Mouse (Mus musculus): ENCODE data around the gene Cnep1r1. TPM values are rescaled to one million over a fixed set of nuclear protein-coding genes. Genes with fewer than 3 reads are reported as not detected.

Gene Cnep1r1
- polyA plus RNA-seq, 1 experiment from 2014 or later: 39.3 TPM

DNA sequence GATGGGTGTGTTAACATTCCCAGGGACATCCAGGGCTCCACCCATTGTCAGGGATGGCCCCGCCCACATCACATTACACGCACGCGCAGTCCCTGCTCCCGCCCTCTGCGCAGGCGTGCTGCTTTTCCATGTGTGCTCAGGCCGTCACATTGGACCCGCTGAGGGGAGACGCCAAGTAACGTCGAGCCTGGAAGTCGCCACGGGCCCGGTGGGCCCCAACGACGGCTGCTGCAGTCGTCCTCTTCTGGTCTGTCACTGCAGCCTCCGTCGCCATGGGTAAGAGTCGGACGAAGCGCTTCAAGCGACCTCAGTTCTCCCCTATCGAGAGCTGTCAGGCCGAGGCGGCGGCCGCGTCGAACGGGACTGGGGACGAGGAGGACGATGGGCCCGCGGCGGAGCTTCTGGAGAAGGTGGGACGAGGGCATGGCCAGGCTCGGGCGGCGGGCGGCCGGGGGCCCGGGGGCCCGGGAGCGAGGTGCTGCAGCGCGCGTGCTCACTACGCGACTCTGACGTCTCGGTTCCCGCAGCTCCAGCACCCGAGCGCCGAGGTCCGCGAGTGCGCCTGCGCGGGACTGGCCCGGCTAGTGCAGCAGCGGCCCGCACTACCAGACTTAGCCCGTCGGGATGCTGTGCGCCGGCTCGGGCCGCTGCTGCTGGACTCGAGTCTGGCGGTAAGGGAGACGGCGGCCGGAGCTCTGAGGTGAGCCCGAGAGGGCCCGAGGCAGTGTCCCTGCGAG, 19.3 kb downstream of the Cnep1r1 start, which contains the start of gene Heatr3:
Gene Heatr3, plus strand, starts transcription at position 108 of the 737 bp plus-strand sequence.
- H3K36me3 ChIP-seq: peaks cover 46% of the 10 kb centered on the region
- H3K9ac ChIP-seq (replicated peaks): peak within 1 kb of the TSS; percentile 92
- under 1% methylated on average over 65 of the region's 79 CpGs for WGBS
- ATAC-seq (ENCODE audit: low FRiP score): peak; percentile 98
- H3K4me2 ChIP-seq: peak within 1 kb of the TSS; percentile 65
- H3K9me3 ChIP-seq (replicated peaks): no peaks in the 10 kb centered on the region
- H3K4me1 ChIP-seq: peaks cover 21% of the 10 kb centered on the region
- H3K4me3 ChIP-seq (replicated peaks): peak within 1 kb of the TSS; percentile 85
- H3K27ac ChIP-seq (replicated peaks): peak within 1 kb of the TSS; percentile 97
- H3K27me3 ChIP-seq (replicated peaks): no peaks in the 10 kb centered on the region

DNA sequence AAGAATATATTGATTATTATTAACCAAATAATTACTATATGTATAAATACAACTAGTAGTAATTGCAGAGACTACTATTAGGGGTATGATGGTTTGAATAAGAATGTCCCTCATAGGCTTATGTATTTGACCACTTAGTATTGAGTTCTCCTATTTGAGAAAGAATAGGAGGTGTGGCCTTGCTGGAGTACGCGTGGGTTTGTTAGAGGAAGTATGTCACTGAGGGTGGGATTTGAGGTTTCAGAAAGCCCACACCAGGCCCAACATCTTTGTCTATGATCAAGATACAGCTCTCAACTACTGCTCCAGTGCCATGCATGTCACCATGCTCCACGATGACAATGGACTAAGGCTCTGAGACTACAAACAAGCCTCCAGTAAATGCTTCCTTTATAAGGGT, 20.7 kb downstream of the Cnep1r1 start:
- Histone ChIP-seq H3K9me3 (replicated peaks) (no peaks in the 10 kb centered on the region), H3K4me1 (peaks cover 21% of the 10 kb centered on the region), H3K36me3 (peaks cover 44% of the 10 kb centered on the region), H3K4me3 (replicated peaks) (no peak overlapping the region), H3K27ac (replicated peaks) (no peak overlapping the region), H3K27me3 (replicated peaks) (no peaks in the 10 kb centered on the region), H3K4me2 (peak overlapping the region; percentile 65; the same call in 1 of the 2 replicates), H3K9ac (replicated peaks) (no peak overlapping the region)
- no peak for ATAC-seq (ENCODE audit: low FRiP score)
- WGBS: 92% methylated on average over 3 of the region's 3 CpGs

DNA sequence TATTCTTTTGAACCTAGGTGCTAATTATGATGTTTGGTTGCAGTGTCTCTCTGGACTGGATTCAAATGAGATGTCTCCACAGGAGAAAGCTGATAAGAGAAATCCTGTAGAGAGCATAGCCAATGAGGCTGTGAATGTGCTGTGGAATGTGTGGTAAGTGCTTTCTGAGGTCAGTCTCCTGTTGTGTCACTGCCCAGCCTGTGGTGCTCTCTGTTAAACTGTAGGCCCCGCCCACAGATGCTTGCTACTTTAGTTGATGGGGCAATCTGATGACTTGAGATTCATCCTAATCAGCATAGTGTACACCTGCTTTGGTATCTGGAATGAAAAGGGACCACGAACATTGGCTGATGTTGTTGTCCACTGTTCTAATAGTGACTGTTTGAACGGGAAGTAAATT, 23.1 kb downstream of the Cnep1r1 start:
- H3K27ac ChIP-seq (replicated peaks): no peak overlapping the region
- H3K9ac ChIP-seq (replicated peaks): no peak overlapping the region
- H3K9me3 ChIP-seq (replicated peaks): no peaks in the 10 kb centered on the region
- H3K4me3 ChIP-seq (replicated peaks): no peak overlapping the region
- 96% methylated on average over 3 of the region's 3 CpGs for WGBS
- no peaks in the 10 kb centered on the region for H3K27me3 ChIP-seq (replicated peaks)
- H3K4me1 ChIP-seq: peaks cover 21% of the 10 kb centered on the region
- no peak for ATAC-seq (ENCODE audit: low FRiP score)
- no peak overlapping the region for H3K4me2 ChIP-seq
- H3K36me3 ChIP-seq: peaks cover 44% of the 10 kb centered on the region

DNA sequence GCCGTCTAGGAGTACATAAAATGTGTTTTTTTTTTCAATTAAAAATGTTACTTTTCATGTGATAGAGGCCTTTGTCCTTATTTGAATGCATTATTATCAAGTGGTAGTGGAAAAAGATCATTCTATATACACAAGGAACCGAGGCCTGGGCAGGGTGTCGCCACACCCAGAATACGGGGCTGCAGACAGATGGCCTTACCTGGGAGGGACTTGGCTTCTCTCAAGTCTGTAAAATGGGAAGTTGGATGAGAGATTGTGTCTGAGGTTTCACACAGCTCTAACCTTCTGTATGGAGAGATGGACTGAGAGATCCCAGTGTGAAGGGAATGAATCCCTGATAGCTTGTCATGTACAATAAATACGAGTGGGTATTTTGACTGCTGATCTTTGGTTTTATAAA, 25.5 kb downstream of the Cnep1r1 start:
- H3K4me1 ChIP-seq: peaks cover 15% of the 10 kb centered on the region
- no peaks in the 10 kb centered on the region for H3K27me3 ChIP-seq (replicated peaks)
- H3K9ac ChIP-seq (replicated peaks): no peak overlapping the region
- H3K36me3 ChIP-seq: peaks cover 65% of the 10 kb centered on the region
- no peaks in the 10 kb centered on the region for H3K9me3 ChIP-seq (replicated peaks)
- no peak overlapping the region for H3K27ac ChIP-seq (replicated peaks)
- no peak overlapping the region for H3K4me2 ChIP-seq
- no peak for ATAC-seq (ENCODE audit: low FRiP score)
- H3K4me3 ChIP-seq (replicated peaks): no peak overlapping the region
- WGBS: 93% methylated on average over 5 of the region's 5 CpGs

DNA sequence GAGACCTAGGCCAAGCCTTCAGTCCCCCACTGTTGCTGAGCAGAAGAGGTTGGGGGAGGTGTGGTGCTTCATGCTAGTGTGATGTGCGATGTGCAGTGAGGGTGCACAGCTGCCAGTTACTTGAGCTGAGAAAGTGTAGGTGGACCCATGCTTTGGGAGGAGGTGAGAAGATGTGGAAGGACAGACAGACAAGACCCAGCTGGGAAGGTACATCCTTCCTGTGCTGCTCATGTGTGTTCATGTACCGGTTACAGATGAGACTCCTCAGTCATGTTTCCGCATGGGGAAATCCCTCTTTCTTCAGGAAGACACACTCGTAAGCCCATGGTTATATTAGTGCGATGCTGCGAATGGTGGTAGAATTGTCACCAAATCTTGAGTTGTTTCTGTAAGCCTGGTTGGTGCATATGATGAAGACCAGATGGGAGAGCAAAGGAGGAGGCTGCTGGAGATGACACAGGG, 32.4 kb downstream of the Cnep1r1 start:
- Histone ChIP-seq H3K36me3 (peaks cover 75% of the 10 kb centered on the region), H3K27me3 (replicated peaks) (no peaks in the 10 kb centered on the region), H3K27ac (replicated peaks) (no peak overlapping the region), H3K4me1 (no peaks in the 10 kb centered on the region), H3K9me3 (replicated peaks) (no peaks in the 10 kb centered on the region), H3K9ac (replicated peaks) (no peak overlapping the region), H3K4me2 (no peak overlapping the region), H3K4me3 (replicated peaks) (no peak overlapping the region)
- WGBS: 99% methylated on average over 6 of the region's 6 CpGs
- no peak for ATAC-seq (ENCODE audit: low FRiP score)

DNA sequence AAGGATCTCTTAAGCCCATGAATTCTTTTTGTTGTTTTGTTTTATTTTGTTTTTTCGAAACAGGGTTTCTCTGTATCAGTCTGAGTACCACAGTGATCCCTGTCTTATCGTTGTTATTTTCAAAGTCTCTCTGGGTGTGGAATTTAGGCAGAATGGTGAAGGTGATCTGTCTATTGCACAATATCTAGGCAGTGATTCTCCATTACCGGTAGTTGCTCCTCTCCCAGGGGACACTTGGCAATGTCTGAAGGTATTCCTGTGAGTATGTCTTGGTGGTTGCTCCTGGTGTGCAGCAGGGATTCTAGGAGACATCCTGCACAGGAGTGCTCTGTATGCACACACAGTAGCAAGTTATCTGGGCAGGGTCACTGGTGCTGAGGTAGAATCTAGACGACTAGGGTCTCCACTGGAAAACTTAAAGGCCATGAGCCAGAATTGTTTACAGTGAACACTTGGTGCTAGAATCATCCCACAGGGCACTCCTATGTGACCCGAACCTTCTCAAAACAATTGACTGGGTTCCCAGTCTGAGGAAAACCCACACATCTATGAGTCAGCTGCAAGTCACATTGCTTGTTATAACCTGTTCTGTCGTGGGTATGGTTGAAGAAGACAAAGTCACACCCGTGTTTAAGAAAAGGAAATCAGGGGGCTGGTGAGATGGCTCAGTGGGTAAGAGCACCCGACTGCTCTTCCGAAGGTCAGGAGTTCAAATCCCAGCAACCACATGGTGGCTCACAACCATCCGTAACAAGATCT, 41.8 kb downstream of the Cnep1r1 start:
- Histone ChIP-seq H3K9ac (replicated peaks) (no peak overlapping the region), H3K4me2 (no peak overlapping the region), H3K4me3 (replicated peaks) (no peak overlapping the region), H3K36me3 (peaks cover 82% of the 10 kb centered on the region), H3K4me1 (no peaks in the 10 kb centered on the region), H3K27ac (replicated peaks) (no peak overlapping the region), H3K27me3 (replicated peaks) (no peaks in the 10 kb centered on the region), H3K9me3 (replicated peaks) (no peaks in the 10 kb centered on the region)
- 90% methylated on average over 10 of the region's 10 CpGs for WGBS
- ATAC-seq (ENCODE audit: low FRiP score): no peak

DNA sequence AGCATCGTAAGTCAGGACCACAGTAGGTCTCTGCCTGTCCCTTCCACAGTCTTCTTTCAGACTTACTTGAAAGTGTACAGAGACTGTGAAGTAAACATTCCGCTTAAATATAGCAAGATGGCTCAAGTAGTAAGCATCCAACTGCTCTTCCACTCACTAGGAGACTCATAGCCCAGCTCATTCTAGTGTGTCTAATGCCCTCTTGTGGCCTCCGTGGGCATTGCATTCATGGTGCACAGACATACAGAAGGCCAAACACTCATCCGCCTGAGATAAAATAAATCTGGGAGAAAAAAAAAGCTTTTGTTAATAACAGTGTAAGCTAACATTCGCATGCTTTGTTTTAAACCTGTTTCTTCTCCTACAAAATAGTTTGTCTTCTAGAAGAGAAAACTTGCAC, 42.9 kb downstream of the Cnep1r1 start:
- H3K9ac ChIP-seq (replicated peaks): no peak overlapping the region
- H3K4me1 ChIP-seq: no peaks in the 10 kb centered on the region
- ATAC-seq (ENCODE audit: low FRiP score): no peak
- H3K4me3 ChIP-seq (replicated peaks): no peak overlapping the region
- no peaks in the 10 kb centered on the region for H3K27me3 ChIP-seq (replicated peaks)
- peaks cover 82% of the 10 kb centered on the region for H3K36me3 ChIP-seq
- no peak overlapping the region for H3K4me2 ChIP-seq
- no peaks in the 10 kb centered on the region for H3K9me3 ChIP-seq (replicated peaks)
- H3K27ac ChIP-seq (replicated peaks): no peak overlapping the region
- WGBS: 81% methylated on average over 5 of the region's 5 CpGs

DNA sequence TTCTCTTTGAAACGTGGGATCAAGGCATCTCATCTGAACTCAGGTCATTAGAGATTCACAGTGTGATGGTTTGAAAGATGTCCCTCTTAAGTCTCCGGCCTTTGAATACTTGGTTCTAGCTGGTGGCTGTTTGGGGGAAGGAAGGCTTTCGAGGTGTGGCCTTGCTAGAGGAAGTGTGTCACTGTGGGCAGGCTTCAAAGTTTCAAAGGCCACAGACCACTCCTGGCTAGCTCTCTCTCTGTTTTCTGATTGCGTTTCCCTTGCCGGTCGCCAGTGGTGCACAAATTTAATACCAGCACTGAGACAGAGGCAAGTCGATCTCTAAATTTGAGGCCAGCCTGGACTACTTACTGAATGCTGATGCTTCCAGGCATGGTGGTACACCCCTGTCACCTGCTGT, 56.7 kb downstream of the Cnep1r1 start:
- Histone ChIP-seq H3K9ac (replicated peaks) (no peak overlapping the region), H3K4me3 (replicated peaks) (no peak overlapping the region), H3K27me3 (replicated peaks) (no peaks in the 10 kb centered on the region), H3K4me2 (no peak overlapping the region), H3K27ac (replicated peaks) (no peak overlapping the region), H3K9me3 (replicated peaks) (no peaks in the 10 kb centered on the region), H3K36me3 (peaks cover 23% of the 10 kb centered on the region), H3K4me1 (no peaks in the 10 kb centered on the region)
- ATAC-seq (ENCODE audit: low FRiP score): no peak
- WGBS: 85% methylated on average over 7 of the region's 7 CpGs

DNA sequence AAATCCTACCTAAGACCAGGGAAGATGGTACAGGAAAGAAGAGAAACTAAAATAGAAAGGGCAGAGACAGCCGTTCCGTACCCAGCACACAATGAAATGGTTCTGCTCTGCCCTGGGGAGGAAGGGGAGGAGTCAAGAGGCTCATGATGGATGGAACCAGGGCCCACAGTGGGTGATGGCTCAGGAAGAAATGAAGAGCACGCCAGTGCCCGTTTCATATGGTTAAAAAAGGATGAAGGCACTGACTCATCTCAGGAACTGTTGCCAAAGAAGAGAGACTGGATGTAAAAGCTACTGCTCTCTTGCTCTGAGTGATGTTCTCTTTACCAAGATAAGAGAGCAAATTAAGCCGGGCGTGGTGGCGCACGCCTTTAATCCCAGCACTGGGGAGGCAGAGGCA, 58.7 kb downstream of the Cnep1r1 start:
- no peaks in the 10 kb centered on the region for H3K9me3 ChIP-seq (replicated peaks)
- H3K4me1 ChIP-seq: no peaks in the 10 kb centered on the region
- no peaks in the 10 kb centered on the region for H3K27me3 ChIP-seq (replicated peaks)
- WGBS: 92% methylated on average over 8 of the region's 8 CpGs
- no peak overlapping the region for H3K4me3 ChIP-seq (replicated peaks)
- no peak overlapping the region for H3K4me2 ChIP-seq
- peaks cover 10% of the 10 kb centered on the region for H3K36me3 ChIP-seq
- H3K9ac ChIP-seq (replicated peaks): no peak overlapping the region
- no peak overlapping the region for H3K27ac ChIP-seq (replicated peaks)
- no peak for ATAC-seq (ENCODE audit: low FRiP score)

DNA sequence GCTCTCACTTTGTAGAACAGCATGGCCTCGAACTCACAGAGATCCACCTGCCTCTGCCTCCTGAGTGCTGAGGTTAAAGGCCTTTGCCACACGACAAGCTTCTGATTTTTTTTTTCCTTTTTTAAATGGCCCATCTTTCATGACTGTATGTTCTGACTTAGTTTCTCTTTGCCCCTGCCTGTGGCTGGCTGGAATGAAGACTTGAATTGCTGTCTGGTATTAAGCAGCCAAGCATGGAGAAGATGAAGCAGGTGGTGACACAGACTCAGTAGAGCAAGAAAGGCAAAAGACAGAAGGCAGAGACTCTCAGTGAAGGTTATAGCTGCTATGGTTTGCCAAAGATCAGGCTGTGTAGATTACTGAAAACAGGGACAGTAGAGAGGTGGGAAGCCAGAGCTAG, 64.6 kb downstream of the Cnep1r1 start:
- Histone ChIP-seq H3K9ac (replicated peaks) (no peak overlapping the region), H3K27me3 (replicated peaks) (no peaks in the 10 kb centered on the region), H3K9me3 (replicated peaks) (no peaks in the 10 kb centered on the region), H3K36me3 (no peaks in the 10 kb centered on the region), H3K4me2 (no peak overlapping the region), H3K27ac (replicated peaks) (no peak overlapping the region), H3K4me1 (no peaks in the 10 kb centered on the region), H3K4me3 (replicated peaks) (no peak overlapping the region)
- ATAC-seq (ENCODE audit: low FRiP score): no peak
- WGBS: 79% methylated on average over 2 of the region's 2 CpGs

All from neural tube, embryonic 15.5 days (tissue).